Mouse (Mus musculus) heart, embryonic 12.5 days (tissue): ENCODE measurements around the gene Fignl2. TPM values are rescaled to one million over a fixed set of nuclear protein-coding genes. Genes with fewer than 3 reads are reported as not detected.
A peak's percentile ranks its signal among the peaks of the same experiment; 100 is the strongest.

ENCODE experiments used
- ATAC-seq: fragments of 200-750 bp; cut with Nextera tagmentation; 2 replicates; pipeline ENCODE4 v1.8.0; 2017; ENCODE audit warnings: moderate TSS enrichment, moderate library complexity; ENCODE audit not compliant: insufficient number of reproducible peaks, low FRiP score
- H3K27ac ChIP-seq: fragments of 300-500 bp; sonication (generic); 2 replicates; pipeline ENCODE4 v1.5.1; 2016; ENCODE audit warnings: mild to moderate bottlenecking, moderate library complexity; ENCODE audit not compliant: poor library complexity, severe bottlenecking
- H3K27me3 ChIP-seq: fragments of 300-500 bp; sonication (generic); replicated peaks from 2 replicates; pipeline ENCODE4 v1.6.1; 2016; ENCODE audit warnings: mild to moderate bottlenecking, moderate library complexity
- H3K36me3 ChIP-seq: fragments of 300-500 bp; sonication (generic); 2 replicates; pipeline ENCODE4 v1.6.1; 2016; ENCODE audit warnings: mild to moderate bottlenecking, moderate library complexity
- H3K4me1 ChIP-seq: fragments of 300-500 bp; sonication (generic); replicated peaks from 2 replicates; pipeline ENCODE4 v1.6.1; 2016; ENCODE audit warnings: mild to moderate bottlenecking
- H3K4me2 ChIP-seq: fragments of 300-500 bp; sonication (generic); 2 replicates; pipeline ENCODE4 v1.6.1; 2016; ENCODE audit warnings: mild to moderate bottlenecking, moderate library complexity
- H3K4me3 ChIP-seq: fragments of 300-500 bp; sonication (generic); 2 replicates; pipeline ENCODE4 v1.5.1; 2016; ENCODE audit warnings: mild to moderate bottlenecking
- H3K9ac ChIP-seq: fragments of 300-500 bp; sonication (generic); 2 replicates; pipeline ENCODE4 v1.6.1; 2016; ENCODE audit warnings: mild to moderate bottlenecking, moderate library complexity
- H3K9me3 ChIP-seq: fragments of 300-500 bp; sonication (generic); replicated peaks from 2 replicates; pipeline ENCODE4 v1.6.1; 2016; ENCODE audit warnings: mild to moderate bottlenecking, moderate library complexity
- WGBS: fragments of 180-500 bp; shearing (Covaris S2); methylation state at CpG from one replicate; pipeline ENCODE4 v1.1.7; 2016; 5-methylcytosine and 5-hydroxymethylcytosine counted together
- polyA plus RNA-seq: library from polyadenylated mRNA; unstranded; fragments of >200 nt; fragmentation: Nextera tagmentation; extraction: Ambion mirVana; gene quantifications from 2 replicates; pipeline ENCODE4 v1.2.1, GENCODE M21; 2016

The Fignl2 gene
- polyA plus RNA-seq, 1 experiment from 2014 or later = 0.15 TPM

GRCm38 (mm10) chr15:101007236-101007635 lies 71.1 kb downstream of the Fignl2 start:
- H3K36me3 ChIP-seq = no peaks in the 10 kb centered on the region
- no peak overlapping the region for H3K9ac ChIP-seq
- H3K27me3 ChIP-seq = peaks cover 23% of the 10 kb centered on the region; the same call in 1 of the 2 replicates
- H3K4me2 ChIP-seq = peak overlapping the region; percentile 78
- H3K4me3 ChIP-seq = peak overlapping the region; percentile 48; the same call in 1 of the 2 replicates
- no peaks in the 10 kb centered on the region for H3K9me3 ChIP-seq
- ATAC-seq = no peak
- H3K27ac ChIP-seq = no peak overlapping the region
- H3K4me1 ChIP-seq = peaks cover 7% of the 10 kb centered on the region
- 75% methylated on average over 7 of the region's 7 CpGs for WGBS

GRCm38 (mm10) chr15:101006251-101007040 lies 71.9 kb downstream of the Fignl2 start:
- Histone ChIP-seq H3K4me1 (peaks cover 7% of the 10 kb centered on the region), H3K4me3 (peak overlapping the region; percentile 48), H3K9ac (peak overlapping the region; percentile 65), H3K36me3 (no peaks in the 10 kb centered on the region), H3K9me3 (no peaks in the 10 kb centered on the region), H3K27ac (no peak overlapping the region), H3K4me2 (peak overlapping the region; percentile 78), H3K27me3 (peaks cover 23% of the 10 kb centered on the region; the same call in 1 of the 2 replicates)
- peak; percentile 79 for ATAC-seq
- WGBS = 14% methylated on average over 14 of the region's 15 CpGs

- H3K4me1 ChIP-seq = peaks cover 7% of the 10 kb centered on the region
- H3K27me3 ChIP-seq = peaks cover 23% of the 10 kb centered on the region; the same call in 1 of the 2 replicates
- H3K27ac ChIP-seq = no peak overlapping the region
- no peak for ATAC-seq
- no peaks in the 10 kb centered on the region for H3K36me3 ChIP-seq
- H3K4me2 ChIP-seq = no peak overlapping the region
- WGBS = 73% methylated on average over 8 of the region's 8 CpGs
- no peaks in the 10 kb centered on the region for H3K9me3 ChIP-seq
- H3K4me3 ChIP-seq = no peak overlapping the region
- no peak overlapping the region for H3K9ac ChIP-seq
Observed at GRCm38 (mm10) chr15:101005717-101006116, 72.7 kb downstream of the Fignl2 start.

GRCm38 (mm10) chr15:101004538-101004937 lies 73.8 kb downstream of the Fignl2 start:
- WGBS = 54% methylated on average over 3 of the region's 3 CpGs

GRCm38 (mm10) chr15:101002466-101002865 lies 75.9 kb downstream of the Fignl2 start:
- Histone ChIP-seq H3K4me3 (no peak overlapping the region), H3K9ac (no peak overlapping the region), H3K27me3 (peaks cover 14% of the 10 kb centered on the region; the same call in 1 of the 2 replicates), H3K4me2 (no peak overlapping the region), H3K9me3 (no peaks in the 10 kb centered on the region), H3K27ac (no peak overlapping the region), H3K4me1 (peaks cover 7% of the 10 kb centered on the region), H3K36me3 (no peaks in the 10 kb centered on the region)
- no peak for ATAC-seq
- WGBS = 76% methylated on average over 3 of the region's 3 CpGs

More at GRCm38 (mm10) chr15:101004538-101004937, 73.8 kb downstream of the Fignl2 start:
- H3K36me3 ChIP-seq = no peaks in the 10 kb centered on the region
- no peak for ATAC-seq
- no peak overlapping the region for H3K4me3 ChIP-seq
- H3K4me1 ChIP-seq = peaks cover 7% of the 10 kb centered on the region
- no peaks in the 10 kb centered on the region for H3K9me3 ChIP-seq
- no peak overlapping the region for H3K9ac ChIP-seq
- H3K27me3 ChIP-seq = peaks cover 23% of the 10 kb centered on the region; the same call in 1 of the 2 replicates
- no peak overlapping the region for H3K4me2 ChIP-seq
- no peak overlapping the region for H3K27ac ChIP-seq

GRCm38 (mm10) chr15:101001685-101002084 lies 76.7 kb downstream of the Fignl2 start:
- no peak overlapping the region for H3K4me2 ChIP-seq
- H3K4me1 ChIP-seq = peaks cover 4% of the 10 kb centered on the region; the same call in 1 of the 2 replicates
- ATAC-seq = no peak
- H3K36me3 ChIP-seq = no peaks in the 10 kb centered on the region
- H3K9me3 ChIP-seq = no peaks in the 10 kb centered on the region
- 95% methylated on average over 1 of the region's 1 CpGs for WGBS
- H3K9ac ChIP-seq = no peak overlapping the region
- H3K27me3 ChIP-seq = peaks cover 11% of the 10 kb centered on the region; the same call in 1 of the 2 replicates
- H3K4me3 ChIP-seq = no peak overlapping the region
- H3K27ac ChIP-seq = no peak overlapping the region

Other genes starting within 250 kb of the Fignl2 start
- 0.54 and 0.69 TPM in 2 replicates for gene Scn8a, start 208.7 kb downstream of the Fignl2 start, polyA plus RNA-seq
- not detected in 2 replicates for gene Gm47841, start 31.2 kb downstream of the Fignl2 start, polyA plus RNA-seq
- not detected in 2 replicates for gene Ankrd33, start 37.2 kb upstream of the Fignl2 start, polyA plus RNA-seq
- 3.1 and 3.6 TPM in 2 replicates for gene Acvrl1, start 50.0 kb upstream of the Fignl2 start, polyA plus RNA-seq
- gene Acvr1b, start 95.5 kb upstream of the Fignl2 start, polyA plus RNA-seq = 6.8 TPM in 2 replicates
- 6.6 and 7.3 TPM in 2 replicates for gene Grasp, start 145.6 kb upstream of the Fignl2 start, polyA plus RNA-seq
- 14.4 and 17.4 TPM in 2 replicates for gene Nr4a1, start 175.7 kb upstream of the Fignl2 start, polyA plus RNA-seq
- gene Atg101, start 205.7 kb upstream of the Fignl2 start, polyA plus RNA-seq = 46.6 and 49.7 TPM in 2 replicates
- gene 6030408B16Rik, start 214.6 kb upstream of the Fignl2 start, polyA plus RNA-seq = 0.73 and 0.83 TPM in 2 replicates